Mouse (Mus musculus) heart, postnatal 36 days (tissue): Measurements from ENCODE around the gene Baat. TPM values are rescaled to one million over a fixed set of nuclear protein-coding genes. Genes with fewer than 3 reads are reported as not detected.
"Not testable (repeated sequence)": the region's sequence is repeated elsewhere in the genome, so short reads cannot be mapped to it uniquely, and the experiment has no call there.

ENCODE experiments used
- DNase-seq, 2 experiments: peaks; one replicate each; pipeline ENCODE4 v3.0.0; 2021 to 2022
- intact Hi-C: fragments of 180-260 bp; cut with DNase I; formaldehyde crosslinking; loops from one replicate; pipeline ENCODE4 v1.15.1; 2025
- total RNA-seq, 2 experiments: library from RNA; stranded (reverse); gene quantifications; 2 replicates each; pipeline ENCODE4 v1.2.3; 2021

Gene Baat
- total RNA-seq, 2 experiments from 2014 or later = 0.47 TPM; not detected in 1

- DNase-seq, intact Hi-C loops: not testable (repeated sequence)
Observed at GRCm38 (mm10) chr4:49485934-49486650, 20.3 kb downstream of the Baat start.

- no peak for DNase-seq
- intact Hi-C loops = no loop called here
Observed at GRCm38 (mm10) chr4:49485442-49485841, 20.9 kb downstream of the Baat start.

GRCm38 (mm10) chr4:49480896-49481295 lies 25.5 kb downstream of the Baat start:
- intact Hi-C loops = no loop called here
- DNase-seq = no peak

- intact Hi-C loops = no loop called here
- no peak for DNase-seq
Observed at GRCm38 (mm10) chr4:49480104-49480760, 26.1 kb downstream of the Baat start.

- intact Hi-C loops, DNase-seq: not testable (repeated sequence)
Observed at GRCm38 (mm10) chr4:49479035-49479434, 27.3 kb downstream of the Baat start.

GRCm38 (mm10) chr4:49478118-49478877 lies 28.1 kb downstream of the Baat start:
- no peak for DNase-seq
- intact Hi-C loops = no loop called here

- intact Hi-C loops = no loop called here
- DNase-seq = no peak
Observed at GRCm38 (mm10) chr4:49474583-49474982, 31.8 kb downstream of the Baat start.

- intact Hi-C loops = no loop called here
- no peak for DNase-seq
Observed at GRCm38 (mm10) chr4:49473435-49474100, 32.8 kb downstream of the Baat start, which contains the start of gene Acnat1. Gene Acnat1 (minus strand): TSS chr4:49473912.

GRCm38 (mm10) chr4:49469435-49470151 lies 36.8 kb downstream of the Baat start:
- intact Hi-C loops = no loop called here
- no peak for DNase-seq

GRCm38 (mm10) chr4:49467360-49467759 lies 39.0 kb downstream of the Baat start:
- intact Hi-C loops = no loop called here

GRCm38 (mm10) chr4:49456171-49456570 lies 50.2 kb downstream of the Baat start:
- intact Hi-C loops = no loop called here
- no peak for DNase-seq

More at GRCm38 (mm10) chr4:49467360-49467759, 39.0 kb downstream of the Baat start:
- no peak for DNase-seq

GRCm38 (mm10) chr4:49451848-49452551 lies 54.4 kb downstream of the Baat start:
- intact Hi-C loops = no loop called here
- DNase-seq = no peak

GRCm38 (mm10) chr4:49451133-49451847 lies 55.1 kb downstream of the Baat start:
- DNase-seq, intact Hi-C loops: not testable (repeated sequence)

Other genes with a start within 250 kb of the Baat start
- not detected for gene Acnat2, start 98.4 kb downstream of the Baat start, total RNA-seq
- not detected for gene Acnat1, start 32.6 kb downstream of the Baat start, total RNA-seq
- gene Mrpl50, start 14.5 kb upstream of the Baat start, total RNA-seq = 10 to 100 TPM; 44.6 to 44.9 TPM
- 1 to 10 TPM; 5.4 to 6.0 TPM for gene Zfp189, start 14.6 kb upstream of the Baat start, total RNA-seq
- gene Aldob, start 43.0 kb upstream of the Baat start, total RNA-seq = 1 to 10 TPM in 1 of 2 experiments, under 1 TPM in 1; 0.58 to 1.1 TPM
- gene Tmem246, start 91.3 kb upstream of the Baat start, total RNA-seq = 10 to 100 TPM; 44.5 to 47.1 TPM
- gene Rnf20, start 125.4 kb upstream of the Baat start, total RNA-seq = 10 to 100 TPM; 30.7 to 39.3 TPM
- not detected for gene Ppp3r2, start 175.5 kb upstream of the Baat start, total RNA-seq